Mouse (Mus musculus): ENCODE measurements around the gene Dgcr8. TPM values are rescaled to one million over a fixed set of nuclear protein-coding genes. Genes with fewer than 3 reads are reported as not detected.
A peak's percentile ranks its signal among the peaks of the same experiment; 100 is the strongest.

Dgcr8 gene
- polyA plus RNA-seq, 1 experiment = 14.5 TPM

- Histone ChIP-seq H3K4me3 (ENCODE audit: low read depth, low read length) (peak overlapping the region; percentile 95), H3K4me1 (ENCODE audit: control insufficient read depth, insufficient read depth, insufficient read length, low read length) (peaks cover 9% of the 10 kb centered on the region; the same call in 1 of the 2 replicates), H3K27me3 (ENCODE audit: control insufficient read depth, insufficient read depth, low read length) (no peaks in the 10 kb centered on the region), H3K27ac (ENCODE audit: insufficient read depth, low read depth, low read length) (peak overlapping the region; percentile 77; the same call in 1 of the 2 replicates), H3K36me3 (ENCODE audit: control insufficient read depth, insufficient read depth, low read length) (peaks cover 17% of the 10 kb centered on the region)
- under 1% methylated on average over 4 of the region's 4 CpGs for WGBS
- no peak for TF ChIP-seq CTCF (IDR thresholded peaks at IDR 0.05; ENCODE audit: extremely low read depth, insufficient read length, insufficient replicate concordance, low read depth, low read length)
- no peak for TF ChIP-seq POLR2A (IDR thresholded peaks at IDR 0.05; ENCODE audit: low read depth, low read length)
These were observed 880 bp downstream of the Dgcr8 start for GRCm38 (mm10) chr16:18288166-18288565.

GRCm38 (mm10) chr16:18275166-18275565 lies 13.9 kb downstream of the Dgcr8 start:
- TF ChIP-seq POLR2A (IDR thresholded peaks at IDR 0.05; ENCODE audit: low read depth, low read length) (no peak), CTCF (IDR thresholded peaks at IDR 0.05; ENCODE audit: extremely low read depth, insufficient read length, insufficient replicate concordance, low read depth, low read length) (no peak)
- peaks cover 63% of the 10 kb centered on the region for H3K36me3 ChIP-seq (ENCODE audit: control insufficient read depth, insufficient read depth, low read length)
- 75% methylated on average over 2 of the region's 2 CpGs for WGBS

GRCm38 (mm10) chr16:18268182-18268581 lies 20.9 kb downstream of the Dgcr8 start:
- TF ChIP-seq CTCF (IDR thresholded peaks at IDR 0.05; ENCODE audit: extremely low read depth, insufficient read length, insufficient replicate concordance, low read depth, low read length) (no peak), POLR2A (IDR thresholded peaks at IDR 0.05; ENCODE audit: low read depth, low read length) (no peak)
- Histone ChIP-seq H3K36me3 (ENCODE audit: control insufficient read depth, insufficient read depth, low read length) (peaks cover 51% of the 10 kb centered on the region), H3K27ac (ENCODE audit: insufficient read depth, low read depth, low read length) (no peak overlapping the region), H3K4me1 (ENCODE audit: control insufficient read depth, insufficient read depth, insufficient read length, low read length) (no peaks in the 10 kb centered on the region), H3K27me3 (ENCODE audit: control insufficient read depth, insufficient read depth, low read length) (no peaks in the 10 kb centered on the region), H3K4me3 (ENCODE audit: low read depth, low read length) (no peak overlapping the region)
- 68% methylated on average over 5 of the region's 5 CpGs for WGBS

More at GRCm38 (mm10) chr16:18275166-18275565, 13.9 kb downstream of the Dgcr8 start:
- no peak overlapping the region for H3K27ac ChIP-seq (ENCODE audit: insufficient read depth, low read depth, low read length)
- no peak overlapping the region for H3K4me3 ChIP-seq (ENCODE audit: low read depth, low read length)
- H3K4me1 ChIP-seq (ENCODE audit: control insufficient read depth, insufficient read depth, insufficient read length, low read length) = no peaks in the 10 kb centered on the region
- no peaks in the 10 kb centered on the region for H3K27me3 ChIP-seq (ENCODE audit: control insufficient read depth, insufficient read depth, low read length)

GRCm38 (mm10) chr16:18265024-18265423 lies 24.0 kb downstream of the Dgcr8 start:
- H3K36me3 ChIP-seq (ENCODE audit: control insufficient read depth, insufficient read depth, low read length) = peaks cover 45% of the 10 kb centered on the region
- WGBS = 87% methylated on average over 2 of the region's 2 CpGs
- no peaks in the 10 kb centered on the region for H3K4me1 ChIP-seq (ENCODE audit: control insufficient read depth, insufficient read depth, insufficient read length, low read length)
- H3K4me3 ChIP-seq (ENCODE audit: low read depth, low read length) = no peak overlapping the region
- H3K27ac ChIP-seq (ENCODE audit: insufficient read depth, low read depth, low read length) = no peak overlapping the region
- H3K27me3 ChIP-seq (ENCODE audit: control insufficient read depth, insufficient read depth, low read length) = no peaks in the 10 kb centered on the region
- TF ChIP-seq POLR2A (IDR thresholded peaks at IDR 0.05; ENCODE audit: low read depth, low read length) = no peak
- no peak for TF ChIP-seq CTCF (IDR thresholded peaks at IDR 0.05; ENCODE audit: extremely low read depth, insufficient read length, insufficient replicate concordance, low read depth, low read length)

- no peak for TF ChIP-seq CTCF (IDR thresholded peaks at IDR 0.05; ENCODE audit: extremely low read depth, insufficient read length, insufficient replicate concordance, low read depth, low read length)
- TF ChIP-seq POLR2A (IDR thresholded peaks at IDR 0.05; ENCODE audit: low read depth, low read length) = no peak
- H3K27me3 ChIP-seq (ENCODE audit: control insufficient read depth, insufficient read depth, low read length) = no peaks in the 10 kb centered on the region
- no peak within 1 kb of the TSS for H3K27ac ChIP-seq (ENCODE audit: insufficient read depth, low read depth, low read length)
- no peak within 1 kb of the TSS for H3K4me3 ChIP-seq (ENCODE audit: low read depth, low read length)
- 90% methylated on average over 2 of the region's 2 CpGs for WGBS
- peaks cover 67% of the 10 kb centered on the region for H3K36me3 ChIP-seq (ENCODE audit: control insufficient read depth, insufficient read depth, low read length)
- H3K4me1 ChIP-seq (ENCODE audit: control insufficient read depth, insufficient read depth, insufficient read length, low read length) = no peaks in the 10 kb centered on the region
These were observed 30.8 kb downstream of the Dgcr8 start, which contains the start of gene Gm49776 for GRCm38 (mm10) chr16:18258221-18258620. Gene Gm49776 (minus strand): TSS chr16:18258321.

GRCm38 (mm10) chr16:18253866-18254265 lies 35.2 kb downstream of the Dgcr8 start:
- Histone ChIP-seq H3K27ac (ENCODE audit: insufficient read depth, low read depth, low read length) (no peak overlapping the region), H3K36me3 (ENCODE audit: control insufficient read depth, insufficient read depth, low read length) (peaks cover 62% of the 10 kb centered on the region), H3K4me1 (ENCODE audit: control insufficient read depth, insufficient read depth, insufficient read length, low read length) (peaks cover 5% of the 10 kb centered on the region), H3K27me3 (ENCODE audit: control insufficient read depth, insufficient read depth, low read length) (no peaks in the 10 kb centered on the region), H3K4me3 (ENCODE audit: low read depth, low read length) (no peak overlapping the region)
- TF ChIP-seq POLR2A (IDR thresholded peaks at IDR 0.05; ENCODE audit: low read depth, low read length) (no peak), CTCF (IDR thresholded peaks at IDR 0.05; ENCODE audit: extremely low read depth, insufficient read length, insufficient replicate concordance, low read depth, low read length) (no peak)
- WGBS = 54% methylated on average over 1 of the region's 1 CpGs

- peaks cover 54% of the 10 kb centered on the region for H3K36me3 ChIP-seq (ENCODE audit: control insufficient read depth, insufficient read depth, low read length)
- H3K4me1 ChIP-seq (ENCODE audit: control insufficient read depth, insufficient read depth, insufficient read length, low read length) = peaks cover 5% of the 10 kb centered on the region
- H3K27me3 ChIP-seq (ENCODE audit: control insufficient read depth, insufficient read depth, low read length) = no peaks in the 10 kb centered on the region
- WGBS = 80% methylated on average over 6 of the region's 6 CpGs
- TF ChIP-seq CTCF (IDR thresholded peaks at IDR 0.05; ENCODE audit: extremely low read depth, insufficient read length, insufficient replicate concordance, low read depth, low read length) (no peak), POLR2A (IDR thresholded peaks at IDR 0.05; ENCODE audit: low read depth, low read length) (no peak)
- no peak overlapping the region for H3K27ac ChIP-seq (ENCODE audit: insufficient read depth, low read depth, low read length)
- H3K4me3 ChIP-seq (ENCODE audit: low read depth, low read length) = no peak overlapping the region
These were observed 36.3 kb downstream of the Dgcr8 start for GRCm38 (mm10) chr16:18252736-18253135.

Data from small intestine, adult 2 months (tissue).